Mouse (Mus musculus) adrenal gland, adult 8-10 months (tissue): ENCODE measurements around the gene Gja5. TPM values are rescaled to one million over a fixed set of nuclear protein-coding genes. Genes with fewer than 3 reads are reported as not detected.
"Not testable (repeated sequence)": the region's sequence is repeated elsewhere in the genome, so short reads cannot be mapped to it uniquely, and the experiment has no call there.

ENCODE experiments used
- DNase-seq: peaks from one replicate; pipeline ENCODE4 v3.0.0; 2022
- total RNA-seq, 4 experiments: library from RNA; stranded (reverse); gene quantifications; 2 replicates each; pipeline ENCODE4 v1.2.4; 2022

Gene Gja5
- total RNA-seq, 4 experiments from 2014 or later: 1.0 to 2.6 (median 1.3) TPM

- no peak for DNase-seq
These were observed 135.2 kb downstream of the Gja5 start for GRCm38 (mm10) chr3:97039721-97040120.

DNA sequence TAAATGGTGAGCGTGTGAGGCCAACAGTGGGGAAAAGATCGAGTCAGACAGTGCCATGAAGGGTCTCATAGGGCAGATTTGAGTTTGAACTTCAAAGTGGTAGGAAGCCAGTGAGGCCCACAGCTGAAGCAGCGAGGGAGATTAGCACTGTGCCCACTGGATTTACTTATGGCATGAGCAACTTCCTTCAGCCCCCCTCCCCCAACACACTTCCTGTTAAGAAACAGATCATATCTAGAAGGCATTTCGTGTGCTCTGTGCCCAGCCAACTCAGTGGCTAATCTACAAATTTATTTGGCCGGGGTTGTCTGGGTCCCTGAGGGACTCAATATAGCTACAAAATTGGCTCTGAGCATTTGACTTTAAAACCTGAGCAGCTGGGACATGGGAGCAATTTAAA, 139.7 kb downstream of the Gja5 start:
- no peak for DNase-seq

DNA sequence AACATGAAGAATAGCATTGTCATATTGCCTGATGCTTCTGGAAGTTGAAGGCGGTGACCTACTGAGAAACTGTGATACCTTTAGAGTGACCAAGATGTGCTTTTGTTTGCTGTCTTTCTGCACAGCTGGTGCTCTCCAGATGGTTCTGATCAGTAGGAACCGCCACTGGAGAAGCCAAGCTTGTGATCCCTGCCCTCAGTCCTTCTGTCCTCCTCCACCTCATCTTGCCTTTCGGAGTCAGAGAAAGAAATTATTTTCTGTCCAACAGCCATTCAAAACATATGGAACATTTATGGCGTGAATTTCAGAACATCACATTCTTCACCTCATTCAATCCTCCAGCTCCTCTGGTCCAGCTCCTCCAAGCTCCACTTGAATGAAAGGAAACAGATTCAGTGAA, 143.3 kb downstream of the Gja5 start:
- no peak for DNase-seq

DNA sequence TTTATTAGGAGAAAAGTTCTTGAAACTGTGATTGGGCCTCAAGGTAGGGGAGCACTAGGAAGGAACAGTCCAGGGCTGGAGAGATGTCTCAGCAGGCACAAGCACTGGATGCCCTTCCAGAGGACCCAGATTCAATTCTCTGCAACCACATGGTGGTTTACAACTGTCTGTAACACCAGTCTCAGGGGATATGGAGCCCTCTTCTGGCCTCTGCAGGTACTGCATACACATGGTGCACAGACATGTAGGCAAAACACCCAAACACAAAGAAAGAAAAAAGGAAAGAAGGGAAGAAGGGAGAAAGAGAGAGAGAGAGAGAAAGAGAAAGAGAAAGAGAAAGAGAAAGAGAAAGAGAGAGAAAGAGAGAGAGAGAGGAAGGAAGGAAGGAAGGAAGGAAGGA, 143.9 kb downstream of the Gja5 start:
- no peak for DNase-seq

- DNase-seq: no peak
These were observed 146.8 kb downstream of the Gja5 start for GRCm38 (mm10) chr3:97051264-97051744.

DNA sequence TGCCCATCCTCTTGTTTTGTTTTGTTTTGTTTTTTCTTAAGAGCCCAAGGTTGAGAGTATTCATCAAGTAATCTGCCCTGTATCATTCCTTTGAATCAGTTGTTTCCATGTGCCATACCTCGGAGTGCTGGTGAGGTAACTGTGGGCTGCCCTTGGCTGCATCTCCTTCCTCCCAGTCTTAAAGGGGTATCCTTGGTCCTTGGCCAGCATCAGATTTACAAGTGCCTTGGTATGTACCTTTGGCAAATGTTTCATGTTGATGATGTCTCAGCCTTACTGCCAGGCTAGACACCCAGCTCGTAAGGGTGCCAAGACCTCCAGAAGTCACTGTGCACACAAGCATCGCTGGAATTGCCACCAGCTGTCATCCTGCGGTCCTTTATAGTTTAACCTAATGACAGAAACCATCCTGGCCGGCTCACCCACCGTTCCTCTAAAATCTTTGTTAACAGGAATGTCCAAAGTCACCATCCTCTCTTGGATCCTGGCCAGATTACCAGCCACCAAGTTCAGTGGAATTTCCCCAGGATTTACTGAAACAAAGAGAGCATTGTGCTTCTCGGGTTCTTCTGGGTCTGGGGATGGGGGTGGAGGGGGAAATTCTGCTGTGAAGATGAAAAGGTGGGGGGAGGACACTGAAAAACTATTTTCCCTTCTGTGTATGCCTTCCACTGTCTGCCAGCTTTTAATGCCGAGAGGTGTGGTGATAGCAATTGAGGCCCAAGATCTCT, 147.7 kb downstream of the Gja5 start:
- DNase-seq: no peak

- DNase-seq: no peak
These were observed 154.2 kb downstream of the Gja5 start for GRCm38 (mm10) chr3:97058704-97059103.

GRCm38 (mm10) chr3:97060119-97060518, 155.6 kb downstream of the Gja5 start:
- DNase-seq: no peak

DNA sequence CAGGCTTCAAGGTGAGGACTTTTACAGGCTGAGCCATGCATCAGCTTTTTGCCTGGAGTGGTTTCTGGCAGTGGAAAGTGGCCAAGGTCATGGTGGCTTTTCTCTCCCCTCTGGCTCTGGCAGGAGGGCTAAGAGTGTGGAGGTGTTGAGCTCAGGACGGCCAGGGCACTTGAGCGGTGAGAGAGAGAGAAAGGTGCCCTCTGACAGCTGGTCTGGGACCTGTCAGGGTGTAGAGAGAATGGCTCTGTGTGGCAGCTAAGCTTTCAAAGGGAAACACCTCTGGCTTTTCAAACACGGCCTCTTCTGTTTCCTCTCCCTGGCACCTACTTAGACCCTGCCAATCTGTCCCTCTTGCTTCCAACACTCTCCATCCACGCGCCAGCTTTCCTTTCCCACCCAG, 158.3 kb downstream of the Gja5 start:
- DNase-seq: no peak

DNA sequence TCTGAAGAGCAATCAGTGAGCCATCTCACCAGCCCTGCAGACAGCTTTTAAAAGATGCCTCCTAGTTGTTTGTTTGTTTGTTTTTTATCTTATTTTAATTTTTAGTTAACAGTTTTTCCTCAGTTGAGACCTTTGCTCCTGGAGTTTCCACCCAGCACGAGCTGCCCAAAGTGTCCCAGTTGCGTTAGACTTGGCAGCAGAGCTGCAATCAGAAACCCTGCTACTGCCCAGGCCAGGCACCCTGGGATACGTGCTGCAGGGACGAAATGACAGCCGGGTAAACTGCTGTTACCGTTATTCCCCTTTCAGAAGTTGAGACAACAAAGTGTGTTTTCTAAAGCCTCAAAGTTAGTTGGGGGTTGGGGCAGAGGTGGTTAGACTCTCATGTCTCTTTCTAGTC, 159.6 kb downstream of the Gja5 start:
- DNase-seq: no peak

- DNase-seq: not testable (repeated sequence)
These were observed 165.1 kb downstream of the Gja5 start for GRCm38 (mm10) chr3:97069589-97069988.

- DNase-seq: not testable (repeated sequence)
These were observed 167.4 kb downstream of the Gja5 start for GRCm38 (mm10) chr3:97071916-97072315.

DNA sequence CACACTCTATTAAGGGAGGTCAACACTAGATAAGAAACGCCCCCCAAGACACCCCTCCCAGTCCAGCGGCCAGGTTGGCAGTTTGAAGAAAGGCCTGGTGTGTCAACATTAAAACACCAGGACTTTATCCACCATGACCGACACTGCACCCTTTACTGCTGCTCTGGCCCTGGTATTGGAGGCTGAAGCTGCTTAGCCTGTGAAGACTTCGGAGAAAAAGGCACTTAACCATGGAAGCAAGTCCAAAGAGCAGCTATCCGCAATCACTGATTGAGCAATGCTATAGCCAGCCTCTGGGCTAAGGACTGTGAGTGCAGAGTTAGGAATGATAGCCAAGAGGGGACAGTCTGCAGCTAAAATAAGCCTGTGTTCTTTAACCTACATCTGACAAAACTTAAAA, 167.9 kb downstream of the Gja5 start:
- DNase-seq: not testable (repeated sequence)

DNA sequence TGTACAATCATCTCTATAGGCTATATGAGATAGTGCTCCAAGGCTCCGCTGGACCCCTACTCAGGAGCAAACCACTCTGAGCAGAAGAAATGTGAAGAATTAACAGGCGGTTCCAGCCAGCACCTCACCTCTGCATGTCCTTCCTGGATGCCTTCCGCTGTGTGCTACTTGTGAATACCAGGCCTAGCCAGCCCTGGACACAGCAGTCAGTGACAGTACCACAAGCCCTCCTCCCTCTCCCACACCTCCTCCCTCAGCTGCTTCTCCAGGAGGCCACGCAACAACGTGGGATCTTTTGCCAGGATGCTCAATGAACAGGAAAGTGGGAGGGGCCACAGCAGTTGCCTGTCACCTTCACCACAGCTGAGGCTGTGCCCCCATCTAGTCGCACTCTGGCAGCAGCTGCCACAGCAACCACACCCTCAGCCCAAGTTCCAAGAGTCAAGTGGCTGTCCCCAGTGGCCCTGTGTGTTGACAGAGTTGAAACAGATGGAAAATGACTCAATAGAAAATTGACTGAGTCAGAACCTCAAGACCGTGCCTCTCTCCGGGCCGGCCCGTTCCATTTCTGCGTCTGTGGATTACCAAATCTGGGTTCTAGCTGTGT, 171.4 kb downstream of the Gja5 start:
- not testable (repeated sequence) for DNase-seq

GRCm38 (mm10) chr3:97076412-97076811, 171.9 kb downstream of the Gja5 start:
- peak; percentile 29 for DNase-seq

DNA sequence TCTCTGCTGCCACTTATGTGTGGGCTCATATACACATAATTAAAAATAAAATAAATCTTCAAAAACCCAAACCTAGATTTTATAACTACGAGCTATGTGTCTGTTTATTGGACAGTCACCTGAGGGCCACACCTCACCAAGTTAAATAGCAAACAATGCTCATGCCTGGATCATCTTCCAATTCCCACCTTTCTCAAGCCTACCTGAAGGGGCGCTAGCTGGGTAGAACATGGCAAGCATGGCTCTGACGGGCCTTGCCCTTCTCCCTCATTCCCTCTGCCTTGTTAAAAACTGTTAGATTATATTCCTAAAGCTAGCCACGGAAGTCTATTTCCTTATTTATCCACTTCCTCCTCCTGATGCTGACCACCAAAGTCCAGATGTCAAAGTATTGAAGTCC, 173.9 kb downstream of the Gja5 start:
- DNase-seq: no peak

GRCm38 (mm10) chr3:97082156-97082555, 177.7 kb downstream of the Gja5 start:
- DNase-seq: no peak

DNA sequence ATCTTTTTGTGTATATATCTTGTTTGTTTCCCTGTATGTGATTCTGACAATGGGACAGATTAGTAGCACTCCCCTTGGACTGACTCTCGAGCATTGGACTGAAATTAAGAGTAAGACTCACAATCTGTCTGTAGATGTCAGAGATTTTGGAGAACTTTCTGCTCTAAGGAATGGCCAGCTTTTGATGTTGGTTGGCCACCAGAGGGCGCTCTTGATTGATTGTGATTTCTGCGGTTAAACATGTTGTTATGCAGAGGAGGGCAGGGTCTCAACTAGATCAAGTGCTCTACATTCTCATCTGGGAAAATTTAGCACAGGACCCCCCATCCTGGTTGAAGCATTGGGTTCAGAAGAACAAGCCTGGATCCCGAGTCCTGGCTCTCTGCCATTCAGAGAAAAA, 182.8 kb downstream of the Gja5 start:
- no peak for DNase-seq

DNA sequence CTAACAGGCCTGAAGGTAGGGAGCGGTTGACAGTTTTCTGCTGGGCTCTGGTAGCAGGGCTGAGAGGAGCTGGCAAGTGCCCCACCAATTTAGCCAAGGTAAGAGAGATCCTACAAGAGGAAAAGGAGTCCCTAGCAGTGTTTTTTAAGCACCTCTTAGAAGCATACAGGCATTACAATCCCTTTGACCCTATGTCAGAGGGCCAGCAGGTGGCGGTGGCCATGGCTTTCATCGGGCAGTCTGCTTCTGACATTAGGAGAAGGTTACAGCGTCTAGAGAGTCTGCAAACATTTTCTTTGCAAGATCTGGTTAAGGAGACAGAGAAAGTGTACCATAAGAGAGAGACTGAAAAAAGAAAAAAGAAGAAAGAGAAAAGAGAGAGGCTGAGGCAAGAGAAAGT, 183.8 kb downstream of the Gja5 start:
- DNase-seq: not testable (repeated sequence)

- DNase-seq: not testable (repeated sequence)
These were observed 187.5 kb downstream of the Gja5 start for GRCm38 (mm10) chr3:97091971-97092370.

- not testable (repeated sequence) for DNase-seq
These were observed 192.2 kb downstream of the Gja5 start for GRCm38 (mm10) chr3:97096664-97097063.

GRCm38 (mm10) chr3:97100784-97101641, 196.5 kb downstream of the Gja5 start:
- no peak for DNase-seq

GRCm38 (mm10) chr3:97103946-97104345, 199.5 kb downstream of the Gja5 start:
- DNase-seq: not testable (repeated sequence)
